8 mouse cellular contexts compared by ENCODE assay signal in genomic region chr10:13982769-13983381, GRCm38 (mm10). TPM values are rescaled to one million over a fixed set of nuclear protein-coding genes. Genes with fewer than 3 reads are reported as not detected.
A peak's percentile ranks its signal among the peaks of the same experiment; 100 is the strongest.
DNase-seq lines count a peak whose midpoint lies in the region; ATAC-seq lines count a peak whose summit lies in the region.

No protein-coding gene starts in this region.

- WGBS in intestine, embryonic 14.5 days: 3% methylated on average over 34 of the region's 34 CpGs

- H3K4me1 ChIP-seq in intestine, embryonic 14.5 days (replicated peaks; ENCODE audit: control insufficient read depth, insufficient read depth, low read length): peaks cover 12% of the 10 kb centered on the region

- peak overlapping the region; percentile 74 for H3K4me2 ChIP-seq in intestine, embryonic 14.5 days (ENCODE audit: low read length)

- H3K27me3 ChIP-seq in intestine, embryonic 14.5 days (replicated peaks; ENCODE audit: control insufficient read depth, insufficient read depth, low read length): no peaks in the 10 kb centered on the region

- peak; percentile 45 for DNase-seq in adipocyte (ENCODE audit: low spot score)
- DNase-seq in embryo, embryonic 10 days (ENCODE audit: low spot score): peak; percentile 88
- DNase-seq in gastrocnemius, postnatal 25 days: peak; percentile 81
- peak; percentile 90 for DNase-seq in intestine, embryonic 14.5 days (ENCODE audit: low spot score)
- peak; percentile 68 to 76 for DNase-seq in left cerebral cortex, postnatal 25 days (ENCODE audit: low spot score in 2 of 2)
- DNase-seq in right cerebral cortex, postnatal 10 days (ENCODE audit: low spot score in 2 of 2): peak; percentile 74 to 76
- peak; percentile 73 for DNase-seq in urinary bladder, postnatal 14 days (ENCODE audit: low spot score)

- intact Hi-C loops in left cerebral cortex, postnatal 25 days (cut with DNase I): no loop called here

- peak overlapping the region; percentile 93 for H3K27ac ChIP-seq in intestine, embryonic 14.5 days (ENCODE audit: low read depth)

- peak overlapping the region; percentile 48 for H3K4me3 ChIP-seq in intestine, embryonic 14.5 days (ENCODE audit: low read depth, low read length)

- no peaks in the 10 kb centered on the region for H3K9me3 ChIP-seq in intestine, embryonic 14.5 days (ENCODE audit: control insufficient read depth, low read length)

- peak overlapping the region; percentile 63 for H3K9ac ChIP-seq in intestine, embryonic 14.5 days (ENCODE audit: low read length)

- no peaks in the 10 kb centered on the region for H3K36me3 ChIP-seq in intestine, embryonic 14.5 days (ENCODE audit: control insufficient read depth, insufficient read depth, low read length)

- ATAC-seq in intestine, embryonic 14.5 days (replicated peaks; ENCODE audit: low FRiP score, low TSS enrichment, low read depth): peak; percentile 82
- peak; percentile 98 for ATAC-seq in megakaryocyte-erythroid progenitor cell, adult 5-6 weeks (replicated peaks; ENCODE audit: low FRiP score, low TSS enrichment, poor library complexity, severe bottlenecking)

RNA-seq across cellular contexts. Expression of gene Hivep2, which starts 17.0 kb away (rescaled TPM):
- total RNA-seq in gastrocnemius, postnatal 25 days (2021): 10 to 100 TPM; 32.0 to 41.5 TPM
- 7.1 and 7.2 TPM in 2 replicates for polyA plus RNA-seq in intestine, embryonic 14.5 days (2014; fragmentation: Nextera tagmentation; extraction: Ambion mirVana)
- total RNA-seq in left cerebral cortex, postnatal 25 days (2021): 100 to 1,000 TPM; 250 to 277 TPM
- total RNA-seq in megakaryocyte-erythroid progenitor cell, adult 5-6 weeks (2014; fragmentation: Nextera tagmentation): 2.8 and 3.7 TPM in 2 replicates
- total RNA-seq in megakaryocyte-erythroid progenitor cell, adult 5-6 weeks (2017): 0.46 and 0.94 TPM in 2 replicates

Comparison
In these comparisons a context has a peak if more than half of its experiments do, and no peak if none do; other contexts are left out.
1. Peak in every context shown above with its lines: DNase-seq, ATAC-seq, H3K4me3 ChIP-seq and H3K27ac ChIP-seq.
2. RNA of gene Hivep2, which starts 17.0 kb away (total RNA-seq): 250 to 277 TPM in left cerebral cortex, postnatal 25 days and 32.0 to 41.5 TPM in gastrocnemius, postnatal 25 days; 0.46 to 3.7 TPM in megakaryocyte-erythroid progenitor cell, adult 5-6 weeks; every median in the first group is over 4 times any median in the second.